Mouse (Mus musculus) brain, embryonic 18.5 days (tissue): ENCODE results near the gene Rab12.
A peak's percentile ranks its signal among the peaks of the same experiment; 100 is the strongest.
"Not testable (repeated sequence)": the region's sequence is repeated elsewhere in the genome, so short reads cannot be mapped to it uniquely, and the experiment has no call there.

Experiments
- DNase-seq: peaks from one replicate; pipeline ENCODE4 v3.0.0-alpha.2; 2012; ENCODE audit warnings: low read depth, low spot score

Rab12 gene

GRCm38 (mm10) chr17:66519554-66520553 is at the start of gene Rab12:
Rab12 (minus strand) TSS chr17:66519729.
- peak; percentile 60 for DNase-seq

- DNase-seq = no peak
These were observed 44.7 kb upstream of the Rab12 start for GRCm38 (mm10) chr17:66564213-66564612.

GRCm38 (mm10) chr17:66563551-66563950 is 44.0 kb upstream of the Rab12 start:
- no peak for DNase-seq

- no peak for DNase-seq
These were observed 41.9 kb upstream of the Rab12 start for GRCm38 (mm10) chr17:66561380-66561779.

- no peak for DNase-seq
These were observed 39.1 kb upstream of the Rab12 start for GRCm38 (mm10) chr17:66558404-66559317.

- no peak for DNase-seq
These were observed 33.2 kb upstream of the Rab12 start for GRCm38 (mm10) chr17:66552690-66553089.

- no peak for DNase-seq
These were observed 31.0 kb upstream of the Rab12 start for GRCm38 (mm10) chr17:66550486-66550885.

- no peak for DNase-seq
These were observed 12.8 kb upstream of the Rab12 start for GRCm38 (mm10) chr17:66532285-66532684.

- no peak for DNase-seq
These were observed 3.9 kb upstream of the Rab12 start for GRCm38 (mm10) chr17:66523396-66523795.

GRCm38 (mm10) chr17:66522631-66523030 is 3.1 kb upstream of the Rab12 start:
- not testable (repeated sequence) for DNase-seq

GRCm38 (mm10) chr17:66518877-66519553 is 514 bp downstream of the Rab12 start:
- DNase-seq = no peak

- no peak for DNase-seq
These were observed 2.6 kb downstream of the Rab12 start for GRCm38 (mm10) chr17:66516953-66517352.

- no peak for DNase-seq
These were observed 5.1 kb downstream of the Rab12 start for GRCm38 (mm10) chr17:66514288-66514995.

GRCm38 (mm10) chr17:66512202-66512956 is 7.2 kb downstream of the Rab12 start:
- DNase-seq = no peak

- DNase-seq = no peak
These were observed 9.3 kb downstream of the Rab12 start for GRCm38 (mm10) chr17:66510221-66510683.

GRCm38 (mm10) chr17:66507049-66507954 is 12.2 kb downstream of the Rab12 start:
- no peak for DNase-seq

GRCm38 (mm10) chr17:66504964-66505363 is 14.6 kb downstream of the Rab12 start:
- no peak for DNase-seq

GRCm38 (mm10) chr17:66504248-66504647 is 15.3 kb downstream of the Rab12 start:
- DNase-seq = no peak

GRCm38 (mm10) chr17:66503466-66503865 is 16.1 kb downstream of the Rab12 start:
- no peak for DNase-seq
